Mouse (Mus musculus): ENCODE results near the gene Cmip. TPM values are rescaled to one million over a fixed set of nuclear protein-coding genes. Genes with fewer than 3 reads are reported as not detected.

The Cmip gene
- polyA plus RNA-seq, 1 experiment = 92.3 TPM

GRCm38 (mm10) chr8:117263442-117263841 is 6.6 kb downstream of the Cmip start:
- Histone ChIP-seq H3K27me3 (replicated peaks) (no peaks in the 10 kb centered on the region), H3K4me3 (replicated peaks) (peak overlapping the region; percentile 83), H3K9me3 (no peaks in the 10 kb centered on the region), H3K36me3 (replicated peaks; ENCODE audit: low read length) (peaks cover 69% of the 10 kb centered on the region), H3K4me1 (peaks cover 96% of the 10 kb centered on the region)
- TF ChIP-seq GATA1 (IDR thresholded peaks at IDR 0.05; ENCODE audit: borderline replicate concordance, low read length) = no peak; the same call in 2 of the 3 replicates
- TF ChIP-seq FLI1 (IDR thresholded peaks at IDR 0.05; ENCODE audit: low read length) = no peak

GRCm38 (mm10) chr8:117265079-117265478 is 8.2 kb downstream of the Cmip start:
- TF ChIP-seq GATA1 (IDR thresholded peaks at IDR 0.05; ENCODE audit: borderline replicate concordance, low read length) (no peak), FLI1 (IDR thresholded peaks at IDR 0.05; ENCODE audit: low read length) (no peak)
- Histone ChIP-seq H3K4me3 (replicated peaks) (no peak overlapping the region), H3K27me3 (replicated peaks) (no peaks in the 10 kb centered on the region), H3K4me1 (peaks cover 96% of the 10 kb centered on the region), H3K36me3 (replicated peaks; ENCODE audit: low read length) (peaks cover 67% of the 10 kb centered on the region), H3K9me3 (no peaks in the 10 kb centered on the region)

GRCm38 (mm10) chr8:117267403-117268129 is 10.7 kb downstream of the Cmip start:
- no peak for TF ChIP-seq FLI1 (IDR thresholded peaks at IDR 0.05; ENCODE audit: low read length)
- no peak for TF ChIP-seq GATA1 (IDR thresholded peaks at IDR 0.05; ENCODE audit: borderline replicate concordance, low read length)
- Histone ChIP-seq H3K27me3 (replicated peaks) (no peaks in the 10 kb centered on the region), H3K9me3 (no peaks in the 10 kb centered on the region), H3K4me1 (peaks cover 96% of the 10 kb centered on the region), H3K4me3 (replicated peaks) (peak overlapping the region; percentile 89), H3K36me3 (replicated peaks; ENCODE audit: low read length) (peaks cover 74% of the 10 kb centered on the region)

GRCm38 (mm10) chr8:117278234-117278633 is 21.4 kb downstream of the Cmip start:
- TF ChIP-seq FLI1 (IDR thresholded peaks at IDR 0.05; ENCODE audit: low read length) (no peak), GATA1 (IDR thresholded peaks at IDR 0.05; ENCODE audit: borderline replicate concordance, low read length) (no peak)
- Histone ChIP-seq H3K4me1 (peaks cover 100% of the 10 kb centered on the region), H3K36me3 (replicated peaks; ENCODE audit: low read length) (peaks cover 73% of the 10 kb centered on the region), H3K4me3 (replicated peaks) (peak overlapping the region; percentile 77), H3K9me3 (no peaks in the 10 kb centered on the region), H3K27me3 (replicated peaks) (no peaks in the 10 kb centered on the region)

DNA sequence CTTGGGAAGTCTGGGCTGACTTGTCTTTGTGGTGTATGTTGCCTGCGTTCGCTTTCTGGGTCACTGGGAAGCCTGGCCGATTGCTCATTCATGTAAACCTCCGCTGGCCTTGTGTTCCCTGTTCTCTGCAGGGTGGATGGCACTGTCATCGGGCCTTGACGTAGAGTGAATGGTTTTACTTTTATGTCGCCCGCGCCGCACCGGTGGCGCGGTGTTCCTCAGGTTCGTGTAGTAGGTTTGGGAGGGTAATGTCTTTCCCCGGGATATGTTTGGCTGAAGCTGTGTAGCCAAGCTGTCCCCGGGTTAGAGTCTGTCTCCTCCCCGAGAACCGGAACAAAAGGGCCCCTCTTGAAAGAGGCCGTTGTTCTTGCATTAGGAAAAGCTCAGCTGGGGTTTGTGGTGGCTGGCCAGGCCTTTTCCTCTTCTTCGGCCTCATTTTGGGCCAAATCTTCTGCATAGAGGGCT is 21.8 kb downstream of the Cmip start:
- peaks cover 73% of the 10 kb centered on the region for H3K36me3 ChIP-seq (replicated peaks; ENCODE audit: low read length)
- no peaks in the 10 kb centered on the region for H3K27me3 ChIP-seq (replicated peaks)
- H3K4me1 ChIP-seq = peaks cover 100% of the 10 kb centered on the region
- no peak for TF ChIP-seq FLI1 (IDR thresholded peaks at IDR 0.05; ENCODE audit: low read length)
- TF ChIP-seq GATA1 (IDR thresholded peaks at IDR 0.05; ENCODE audit: borderline replicate concordance, low read length) = no peak
- H3K4me3 ChIP-seq (replicated peaks) = peak overlapping the region; percentile 77
- no peaks in the 10 kb centered on the region for H3K9me3 ChIP-seq

DNA sequence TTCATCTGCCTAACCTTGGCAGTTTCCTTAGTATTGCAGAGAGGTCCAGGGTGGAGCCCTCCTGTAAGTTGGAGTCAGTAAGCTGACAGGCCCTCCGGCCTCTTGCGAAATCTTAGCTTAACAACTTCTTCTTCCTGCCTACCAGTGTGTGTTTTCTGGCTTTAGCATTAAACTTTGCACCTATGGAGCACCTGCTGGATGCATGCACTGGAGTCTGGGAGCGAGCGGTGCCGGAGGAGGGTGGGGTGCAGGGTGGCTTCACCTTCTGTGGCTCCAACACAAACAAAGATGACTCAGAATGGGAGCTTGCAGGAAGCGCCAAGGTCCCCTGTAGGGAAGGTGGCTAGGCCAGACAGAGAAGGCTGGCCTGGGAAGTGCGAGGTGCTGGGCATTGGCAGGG is 23.6 kb downstream of the Cmip start:
- Histone ChIP-seq H3K9me3 (no peaks in the 10 kb centered on the region), H3K27me3 (replicated peaks) (no peaks in the 10 kb centered on the region), H3K36me3 (replicated peaks; ENCODE audit: low read length) (peaks cover 76% of the 10 kb centered on the region), H3K4me1 (peaks cover 100% of the 10 kb centered on the region), H3K4me3 (replicated peaks) (peak overlapping the region; percentile 69)
- TF ChIP-seq GATA1 (IDR thresholded peaks at IDR 0.05; ENCODE audit: borderline replicate concordance, low read length) (no peak), FLI1 (IDR thresholded peaks at IDR 0.05; ENCODE audit: low read length) (no peak)

DNA sequence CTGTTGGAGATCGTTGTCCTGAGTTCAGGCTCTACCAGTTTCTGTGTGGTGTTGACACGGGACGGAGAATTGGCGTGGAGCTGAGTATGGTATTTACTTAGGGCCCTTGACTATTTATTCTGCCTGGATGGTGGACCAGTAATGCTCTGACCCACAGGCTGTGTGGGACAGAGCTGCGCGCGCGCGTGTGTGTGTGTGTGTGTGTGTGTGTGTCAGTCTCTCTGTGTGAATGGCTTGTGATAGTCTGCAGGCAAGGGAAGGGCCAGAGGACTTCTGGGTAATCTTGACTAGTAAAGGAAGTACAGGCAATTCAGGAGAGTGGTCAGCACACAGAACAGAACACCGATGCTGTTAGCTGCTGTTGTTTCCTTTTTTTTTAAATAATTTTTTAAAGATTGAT is 24.8 kb downstream of the Cmip start:
- Histone ChIP-seq H3K4me3 (replicated peaks) (peak overlapping the region; percentile 88), H3K27me3 (replicated peaks) (no peaks in the 10 kb centered on the region), H3K36me3 (replicated peaks; ENCODE audit: low read length) (peaks cover 75% of the 10 kb centered on the region), H3K4me1 (peaks cover 98% of the 10 kb centered on the region), H3K9me3 (no peaks in the 10 kb centered on the region)
- no peak for TF ChIP-seq GATA1 (IDR thresholded peaks at IDR 0.05; ENCODE audit: borderline replicate concordance, low read length)
- TF ChIP-seq FLI1 (IDR thresholded peaks at IDR 0.05; ENCODE audit: low read length) = no peak

DNA sequence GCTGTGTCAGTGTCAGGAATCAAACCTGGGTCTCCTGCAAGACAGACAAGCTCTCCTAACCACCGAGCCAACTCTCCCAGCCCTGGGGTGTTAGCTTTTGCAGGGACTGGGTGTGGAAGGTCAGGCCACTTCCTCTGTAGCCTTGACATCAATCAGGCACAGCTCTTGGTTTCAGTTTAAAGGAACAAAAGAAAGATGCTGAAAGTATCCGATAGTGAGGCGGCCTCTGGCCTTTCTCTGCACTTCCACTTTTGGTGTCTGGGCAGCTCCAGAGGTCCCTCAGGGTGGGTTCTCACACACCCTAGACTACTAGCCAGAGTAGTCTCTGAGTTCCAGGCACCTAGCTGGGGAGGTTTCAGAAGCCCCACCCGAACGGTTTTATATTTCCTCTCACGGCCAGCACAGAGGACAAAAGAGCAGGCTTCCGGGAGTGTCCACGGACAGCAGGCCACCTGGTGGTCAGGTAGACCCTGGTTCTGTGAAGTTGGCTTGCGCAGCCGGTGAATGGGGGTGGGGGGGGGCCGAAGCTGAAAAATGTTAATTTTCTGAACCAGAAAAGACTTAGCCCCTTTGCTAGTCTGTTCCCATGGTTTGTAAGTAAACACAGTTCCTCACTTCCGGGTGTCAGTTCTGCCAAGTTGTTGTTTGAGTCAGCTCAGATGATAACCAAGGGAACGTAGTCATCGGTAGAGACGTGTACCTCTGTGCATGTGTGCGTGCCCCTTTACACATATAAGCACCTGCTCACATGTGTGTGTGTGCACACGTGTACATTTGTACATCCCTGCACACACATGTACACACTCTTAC is 25.5 kb downstream of the Cmip start:
- no peak for TF ChIP-seq FLI1 (IDR thresholded peaks at IDR 0.05; ENCODE audit: low read length)
- H3K4me3 ChIP-seq (replicated peaks) = peak overlapping the region; percentile 88
- no peaks in the 10 kb centered on the region for H3K27me3 ChIP-seq (replicated peaks)
- H3K36me3 ChIP-seq (replicated peaks; ENCODE audit: low read length) = peaks cover 74% of the 10 kb centered on the region
- H3K4me1 ChIP-seq = peaks cover 98% of the 10 kb centered on the region
- no peaks in the 10 kb centered on the region for H3K9me3 ChIP-seq

GRCm38 (mm10) chr8:117284768-117285484 is 28.1 kb downstream of the Cmip start:
- Histone ChIP-seq H3K4me3 (replicated peaks) (peak overlapping the region; percentile 4), H3K9me3 (no peaks in the 10 kb centered on the region), H3K4me1 (peaks cover 97% of the 10 kb centered on the region), H3K36me3 (replicated peaks; ENCODE audit: low read length) (peaks cover 64% of the 10 kb centered on the region), H3K27me3 (replicated peaks) (no peaks in the 10 kb centered on the region)
- TF ChIP-seq GATA1 (IDR thresholded peaks at IDR 0.05; ENCODE audit: borderline replicate concordance, low read length) (no peak), FLI1 (IDR thresholded peaks at IDR 0.05; ENCODE audit: low read length) (no peak)
